Mouse (Mus musculus) heart, postnatal 0 days (tissue): ENCODE results near the gene Lef1. TPM values are rescaled to one million over a fixed set of nuclear protein-coding genes. Genes with fewer than 3 reads are reported as not detected.

Source experiments
- ATAC-seq: fragments of 200-750 bp; cut with Nextera tagmentation; 2 replicates; pipeline ENCODE4 v1.8.0; 2017; ENCODE audit warnings: low read depth, moderate number of reproducible peaks, moderate library complexity; ENCODE audit not compliant: insufficient read depth
- DNase-seq: peaks from one replicate; pipeline ENCODE4 v3.0.0-alpha.2; 2016; ENCODE audit warnings: low spot score
- H3K27ac ChIP-seq: fragments of 300-500 bp; sonication (generic); 2 replicates; pipeline ENCODE4 v1.5.1; 2014; ENCODE audit warnings: low read depth, mild to moderate bottlenecking
- H3K27me3 ChIP-seq: fragments of 300-500 bp; sonication (generic); 2 replicates; pipeline ENCODE4 v1.6.1; 2014; ENCODE audit warnings: low read length, mixed read lengths; ENCODE audit not compliant: control insufficient read depth, insufficient read depth
- H3K36me3 ChIP-seq: fragments of 300-500 bp; sonication (generic); replicated peaks from 2 replicates; pipeline ENCODE4 v1.6.1; 2014; ENCODE audit warnings: low read length, mixed read lengths; ENCODE audit not compliant: control insufficient read depth, insufficient read depth
- H3K4me1 ChIP-seq: fragments of 300-500 bp; sonication (generic); 2 replicates; pipeline ENCODE4 v1.6.1; 2014; ENCODE audit warnings: antibody characterized with exemption; ENCODE audit not compliant: control insufficient read depth, insufficient read depth
- H3K4me2 ChIP-seq: fragments of 300-500 bp; sonication (generic); 2 replicates; pipeline ENCODE4 v1.6.1; 2014; ENCODE audit warnings: low read depth, mild to moderate bottlenecking, low read length, moderate library complexity
- H3K4me3 ChIP-seq: fragments of 300-500 bp; sonication (generic); 2 replicates; pipeline ENCODE4 v1.5.1; 2014; ENCODE audit warnings: low read depth, low read length
- H3K9ac ChIP-seq: fragments of 300-500 bp; sonication (generic); replicated peaks from 2 replicates; pipeline ENCODE4 v1.6.1; 2014; ENCODE audit warnings: low read depth, low read length, mixed read lengths
- H3K9me3 ChIP-seq: fragments of 300-500 bp; sonication (generic); replicated peaks from 2 replicates; pipeline ENCODE4 v1.6.1; 2016; ENCODE audit warnings: low read length; ENCODE audit not compliant: control insufficient read depth
- CTCF ChIP-seq: IDR thresholded peaks from 2 replicates; pipeline ENCODE4 v1.5.1; 2016; ENCODE audit warnings: antibody characterized with exemption, control low read depth, low read depth
- EP300 ChIP-seq: IDR thresholded peaks from 2 replicates; pipeline ENCODE4 v1.6.1; 2016; ENCODE audit warnings: antibody characterized with exemption, low read depth
- WGBS: fragments of 180-500 bp; shearing (Covaris S2); extraction: QIAGEN DNeasy Blood & Tissue Kit; methylation state at CpG from one replicate; pipeline ENCODE4 v1.1.7; 2014; 5-methylcytosine and 5-hydroxymethylcytosine counted together
- polyA plus RNA-seq: library from polyadenylated mRNA; unstranded; fragments of >200 nt; fragmentation: Nextera tagmentation; extraction: Ambion mirVana; gene quantifications from 2 replicates; pipeline ENCODE4 v1.2.1, GENCODE M21; 2015
- total RNA-seq: library from RNA; depleted of rRNA; stranded (reverse); fragments of >200 nt; gene quantifications from 2 replicates; pipeline ENCODE4 v1.2.3, GENCODE M21; 2014; ENCODE audit warnings: low replicate concordance

Lef1 gene
- total and polyA plus RNA-seq, 2 experiments from 2014 or later = 0.87 TPM; not detected in 1

- DNase-seq (no peak), ATAC-seq (no peak)
- H3K27me3 ChIP-seq = no peaks in the 10 kb centered on the region
- 75% methylated on average over 4 of the region's 4 CpGs for WGBS
- no peaks in the 10 kb centered on the region for H3K36me3 ChIP-seq
- no peaks in the 10 kb centered on the region for H3K4me1 ChIP-seq
- no peak overlapping the region for H3K4me3 ChIP-seq
- TF ChIP-seq EP300 (no peak), CTCF (no peak)
- no peak overlapping the region for H3K9ac ChIP-seq
- H3K27ac ChIP-seq = no peak overlapping the region
- no peaks in the 10 kb centered on the region for H3K9me3 ChIP-seq
- no peak overlapping the region for H3K4me2 ChIP-seq
These were observed 37.6 kb upstream of the Lef1 start for GRCm38 (mm10) chr3:131072661-131073060.

- Histone ChIP-seq H3K27ac (no peak overlapping the region), H3K27me3 (no peaks in the 10 kb centered on the region), H3K36me3 (no peaks in the 10 kb centered on the region), H3K9me3 (no peaks in the 10 kb centered on the region), H3K4me1 (no peaks in the 10 kb centered on the region), H3K4me2 (no peak overlapping the region), H3K9ac (no peak overlapping the region), H3K4me3 (no peak overlapping the region)
- TF ChIP-seq CTCF (no peak), EP300 (no peak)
- 89% methylated on average over 4 of the region's 4 CpGs for WGBS
- ATAC-seq (no peak), DNase-seq (no peak)
These were observed 36.3 kb upstream of the Lef1 start for GRCm38 (mm10) chr3:131073946-131074345.

DNA sequence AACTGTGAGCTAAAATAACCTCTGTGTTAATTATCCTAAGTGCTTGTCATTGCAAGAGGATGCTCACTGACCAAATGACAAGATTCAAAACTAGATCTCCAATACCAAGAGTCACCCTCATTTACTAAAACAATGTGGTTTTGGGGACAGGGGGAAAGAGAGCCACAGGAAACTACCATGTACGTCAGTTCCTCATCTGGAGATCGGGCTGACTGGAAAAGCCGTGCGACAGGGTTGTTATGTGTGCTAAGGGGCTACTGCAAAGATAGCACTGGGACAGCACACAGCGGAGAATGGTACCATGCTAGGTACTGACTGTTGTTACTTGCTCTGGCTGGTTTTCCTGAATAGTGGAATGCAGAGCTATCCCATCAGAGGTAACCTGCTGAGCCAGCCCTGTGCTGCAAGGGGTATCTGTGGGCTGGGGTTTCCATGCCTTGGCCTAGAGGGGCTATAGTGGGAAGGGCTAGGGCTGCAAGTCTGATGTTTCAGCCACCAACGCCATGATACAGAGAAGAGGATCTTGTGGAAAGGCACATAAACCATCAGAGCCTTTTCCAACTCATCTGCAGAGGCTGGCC, 32.1 kb upstream of the Lef1 start:
- ATAC-seq = no peak
- no peaks in the 10 kb centered on the region for H3K9me3 ChIP-seq
- no peak overlapping the region for H3K4me2 ChIP-seq
- no peak for DNase-seq
- H3K27me3 ChIP-seq = no peaks in the 10 kb centered on the region
- no peaks in the 10 kb centered on the region for H3K4me1 ChIP-seq
- WGBS = 78% methylated on average over 6 of the region's 6 CpGs
- TF ChIP-seq CTCF (no peak), EP300 (no peak)
- no peaks in the 10 kb centered on the region for H3K36me3 ChIP-seq
- H3K27ac ChIP-seq = no peak overlapping the region
- no peak overlapping the region for H3K4me3 ChIP-seq
- H3K9ac ChIP-seq = no peak overlapping the region

DNA sequence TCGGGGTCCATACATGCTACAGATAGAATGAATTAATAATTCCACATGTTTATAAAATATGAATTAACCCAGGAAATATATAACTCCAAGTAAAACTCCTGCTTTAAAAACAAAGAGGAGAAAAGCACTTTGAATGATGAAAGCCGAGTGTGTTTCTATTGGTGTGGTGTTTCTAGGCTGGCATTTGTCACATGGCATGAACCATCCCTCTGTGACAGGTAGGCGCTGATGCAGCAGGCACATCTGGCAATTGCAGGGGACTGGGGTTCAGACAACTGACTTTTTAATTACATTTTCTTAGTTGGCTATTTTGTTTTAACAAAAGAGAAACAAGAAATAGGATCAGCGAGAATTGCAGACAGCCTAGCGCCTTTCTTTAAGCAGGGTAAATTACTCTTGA, 31.6 kb upstream of the Lef1 start:
- Histone ChIP-seq H3K4me1 (no peaks in the 10 kb centered on the region), H3K9ac (no peak overlapping the region), H3K27ac (no peak overlapping the region), H3K27me3 (no peaks in the 10 kb centered on the region), H3K4me2 (no peak overlapping the region), H3K36me3 (no peaks in the 10 kb centered on the region), H3K4me3 (no peak overlapping the region), H3K9me3 (no peaks in the 10 kb centered on the region)
- TF ChIP-seq CTCF = no peak
- no peak for TF ChIP-seq EP300
- no peak for ATAC-seq
- DNase-seq = no peak
- 70% methylated on average over 5 of the region's 5 CpGs for WGBS

DNA sequence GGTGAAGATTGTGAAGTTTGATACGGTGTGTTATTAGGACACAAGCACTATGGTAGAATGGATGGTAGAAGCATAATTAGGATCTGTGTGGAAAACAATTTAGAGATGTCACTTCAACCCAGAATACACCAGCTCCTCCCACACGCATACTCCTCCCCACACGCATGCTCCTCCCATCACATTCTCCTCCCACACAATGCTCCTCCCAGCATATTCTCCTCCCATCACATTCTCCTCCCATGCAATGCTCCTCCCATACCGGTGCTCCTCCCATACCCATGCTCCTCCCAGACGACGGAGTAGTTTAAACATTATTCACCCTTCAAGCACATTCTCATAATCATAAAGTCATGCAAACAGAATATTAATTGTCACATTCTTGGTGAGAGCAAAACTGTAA, 26.5 kb upstream of the Lef1 start:
- no peaks in the 10 kb centered on the region for H3K4me1 ChIP-seq
- 79% methylated on average over 6 of the region's 6 CpGs for WGBS
- peaks cover 3% of the 10 kb centered on the region; the same call in 1 of the 2 replicates for H3K27me3 ChIP-seq
- DNase-seq (no peak), ATAC-seq (no peak)
- H3K4me2 ChIP-seq = no peak overlapping the region
- no peaks in the 10 kb centered on the region for H3K36me3 ChIP-seq
- H3K9ac ChIP-seq = no peak overlapping the region
- H3K27ac ChIP-seq = no peak overlapping the region
- H3K9me3 ChIP-seq = no peaks in the 10 kb centered on the region
- no peak for TF ChIP-seq EP300
- TF ChIP-seq CTCF = no peak
- no peak overlapping the region for H3K4me3 ChIP-seq
